Mouse (Mus musculus) frontal cortex, adult 2 months (tissue): ENCODE data around the gene Zmat3. TPM values are rescaled to one million over a fixed set of nuclear protein-coding genes. Genes with fewer than 3 reads are reported as not detected.

Source experiments
- DNase-seq, 2 experiments: peaks; one replicate each; pipeline ENCODE4 v3.0.0; 2022; ENCODE audit warnings: low spot score in 1 of 2; ENCODE audit errors: extremely low spot score in 1 of 2
- polyA plus RNA-seq: library from polyadenylated mRNA; depleted of rRNA; stranded (reverse); fragments of >200 nt; gene quantifications from 2 replicates; pipeline ENCODE4 v1.2.3, GENCODE M21; 2012

Zmat3 gene
- polyA plus RNA-seq, 1 experiment: 37.7 TPM

DNA sequence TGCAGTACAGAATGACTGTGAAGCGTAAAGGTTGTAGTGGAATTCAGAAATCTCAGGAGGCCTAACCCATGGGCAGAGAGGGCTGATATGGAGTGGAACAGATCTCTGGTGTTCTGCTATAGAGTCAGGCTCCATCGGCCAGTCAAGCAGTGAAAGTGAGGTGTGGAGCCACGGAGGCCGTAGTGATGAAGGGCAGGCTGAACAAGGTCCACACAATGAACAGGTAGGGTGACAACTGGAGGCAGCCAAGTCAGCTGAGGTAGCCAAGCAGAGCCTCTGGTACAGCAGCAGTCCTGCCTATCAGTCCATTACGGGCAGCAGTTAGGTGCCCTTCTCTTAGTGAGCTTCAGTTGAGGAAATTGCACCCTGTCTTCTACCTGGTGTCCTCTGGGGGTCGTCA lies 7.4 kb upstream of the Zmat3 start:
- DNase-seq: no peak

DNA sequence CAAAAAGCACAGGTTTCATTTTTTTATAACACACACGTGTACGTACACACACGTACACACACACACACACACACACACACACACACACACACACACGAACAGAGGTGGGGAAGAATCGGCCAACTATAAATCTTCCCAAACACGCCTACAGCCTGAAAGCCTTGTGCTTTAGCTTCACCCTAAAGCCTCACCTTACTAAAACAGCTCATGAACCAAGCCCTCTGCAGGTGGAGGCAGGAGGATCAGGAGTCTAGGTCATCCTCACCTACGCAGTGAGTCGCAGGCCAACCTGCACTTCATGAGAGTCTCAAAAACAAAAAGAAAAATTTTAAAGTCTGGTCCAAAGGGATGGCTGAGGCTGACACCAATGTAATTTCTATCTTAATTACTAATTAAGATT lies 6.7 kb upstream of the Zmat3 start:
- DNase-seq: no peak

DNA sequence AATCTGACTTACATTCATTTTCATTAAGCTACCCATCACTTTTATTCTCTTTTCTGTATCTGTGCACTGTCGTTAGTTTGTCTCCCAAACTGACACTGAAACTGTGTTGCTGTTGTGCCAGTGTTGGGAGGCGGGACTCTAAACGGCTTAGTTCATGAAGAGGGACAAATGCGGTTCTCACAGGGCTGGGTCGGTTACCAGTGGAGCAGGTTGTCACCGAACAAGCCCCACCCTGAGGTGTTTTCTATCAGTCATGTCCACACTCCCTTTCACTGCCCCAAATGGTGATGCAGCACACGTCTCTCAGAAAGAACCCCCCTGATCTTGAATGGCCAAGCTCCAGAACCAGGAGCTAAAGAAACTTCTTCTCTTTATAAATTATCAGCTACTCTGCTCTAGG lies 6.1 kb upstream of the Zmat3 start:
- no peak for DNase-seq

DNA sequence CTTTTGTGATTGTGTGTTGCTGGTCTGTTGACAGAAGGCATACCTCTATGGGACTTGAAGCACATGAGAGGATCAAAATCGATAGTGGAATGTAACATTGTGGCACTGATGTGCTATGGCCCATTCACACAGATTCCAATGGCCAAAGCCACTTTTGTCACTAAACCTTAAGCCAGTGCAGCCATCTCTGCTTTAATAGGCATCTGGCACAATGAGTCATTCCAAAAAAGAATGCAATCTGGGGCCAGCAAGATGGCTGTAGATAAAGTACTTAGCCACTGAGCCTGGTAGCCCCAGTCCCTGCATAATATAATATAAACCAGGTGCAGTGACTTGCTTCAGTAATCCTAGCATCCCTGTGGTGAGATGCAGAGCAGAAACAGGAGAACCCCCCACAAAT lies 1.7 kb upstream of the Zmat3 start:
- DNase-seq: no peak

DNA sequence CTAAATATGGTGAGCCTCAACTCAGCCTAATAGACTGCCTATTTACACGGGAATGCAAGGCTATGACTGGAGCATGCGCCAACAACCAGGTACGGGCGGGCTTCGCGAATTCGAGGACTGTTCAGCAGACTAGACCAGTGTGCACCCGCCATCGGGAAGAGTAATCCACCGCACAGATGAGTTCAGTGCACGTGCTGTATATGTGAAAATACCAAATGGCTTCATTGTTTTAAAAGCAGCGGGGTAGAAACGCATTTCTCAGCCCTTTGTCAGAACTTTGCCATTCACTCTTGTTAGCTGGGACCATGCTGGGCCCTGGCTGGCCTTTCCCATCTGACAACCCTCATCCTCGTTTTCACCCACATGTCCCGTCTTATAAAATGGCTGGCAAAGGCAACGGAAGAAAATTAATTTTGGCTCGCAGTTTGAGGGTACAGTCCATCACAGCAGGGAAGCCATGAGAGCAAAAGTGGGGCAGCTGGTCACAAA lies 476 bp upstream of the Zmat3 start:
- DNase-seq: no peak

DNA sequence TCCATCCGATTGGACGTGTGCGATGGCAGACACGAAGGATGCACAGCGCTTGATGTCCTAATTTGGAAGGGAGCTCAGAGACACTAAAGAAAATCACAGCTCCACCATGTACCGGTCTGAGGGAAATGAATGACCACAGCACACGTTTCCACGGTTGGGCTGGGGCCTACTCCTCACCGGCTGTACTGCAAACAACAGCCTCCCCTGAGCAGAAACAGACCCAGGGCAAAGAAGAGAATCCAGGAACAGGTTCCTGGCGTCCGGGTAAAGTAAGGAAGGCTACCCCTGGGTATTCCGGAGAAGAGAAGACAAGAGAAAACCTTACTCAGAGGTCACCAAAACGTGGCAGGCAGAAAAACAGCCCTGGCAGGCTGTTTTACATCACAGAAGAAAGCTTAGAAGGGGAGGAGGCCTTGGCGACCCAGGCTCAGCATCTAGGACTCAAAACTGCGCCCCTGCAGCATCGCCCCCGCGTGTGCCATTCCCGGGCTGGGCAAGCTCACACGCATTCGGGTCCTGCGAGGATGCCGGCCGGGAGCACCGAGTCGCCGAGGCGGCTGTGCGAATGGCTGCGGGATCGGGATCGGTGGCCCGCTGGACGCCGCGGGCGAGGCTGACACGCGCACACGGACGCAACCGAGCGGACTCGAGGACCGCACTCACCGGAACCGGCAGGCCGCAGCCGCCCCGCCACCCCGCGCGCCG lies 821 bp downstream of the Zmat3 start:
- peak in 1 of 2 experiments; percentile 40 for DNase-seq

DNA sequence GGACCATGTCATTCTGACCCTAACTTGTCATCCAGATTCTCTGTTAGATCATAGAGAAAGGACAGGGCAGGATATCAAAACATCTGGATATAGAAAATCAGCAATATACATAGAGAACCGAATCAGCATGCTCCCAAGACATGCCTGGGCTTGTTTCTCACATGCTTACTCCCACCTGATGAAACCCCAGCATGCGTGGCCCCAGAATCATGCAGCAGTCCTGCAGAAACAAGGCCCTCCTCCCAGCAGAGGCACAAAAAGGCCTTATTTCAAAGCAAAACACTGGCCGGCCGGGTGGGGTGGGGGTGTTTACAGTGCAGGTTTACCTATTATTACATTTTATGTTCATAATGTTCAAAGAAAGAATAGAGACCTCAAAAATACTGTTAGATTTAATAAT lies 1.6 kb downstream of the Zmat3 start:
- DNase-seq: peak in 1 of 2 experiments; percentile 13

DNA sequence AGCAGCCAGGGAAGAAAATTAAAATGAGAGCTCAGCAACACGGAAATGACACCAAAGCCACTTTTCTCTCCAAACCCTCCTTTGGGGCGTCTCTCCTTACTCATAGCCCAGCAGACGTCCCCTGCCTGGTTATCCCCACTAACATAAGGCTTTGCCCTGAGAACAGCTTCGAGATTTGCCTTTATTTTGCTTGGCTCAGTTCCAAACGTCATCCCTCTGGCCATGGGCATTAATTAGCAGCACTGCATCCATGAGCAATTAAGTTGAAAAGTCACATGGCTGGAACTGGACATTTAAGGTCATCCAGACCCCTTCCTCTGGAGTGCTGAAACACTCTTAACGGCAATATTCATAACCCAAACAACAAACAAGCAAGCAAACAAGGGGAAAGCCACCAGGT lies 4.6 kb downstream of the Zmat3 start:
- no peak for DNase-seq

DNA sequence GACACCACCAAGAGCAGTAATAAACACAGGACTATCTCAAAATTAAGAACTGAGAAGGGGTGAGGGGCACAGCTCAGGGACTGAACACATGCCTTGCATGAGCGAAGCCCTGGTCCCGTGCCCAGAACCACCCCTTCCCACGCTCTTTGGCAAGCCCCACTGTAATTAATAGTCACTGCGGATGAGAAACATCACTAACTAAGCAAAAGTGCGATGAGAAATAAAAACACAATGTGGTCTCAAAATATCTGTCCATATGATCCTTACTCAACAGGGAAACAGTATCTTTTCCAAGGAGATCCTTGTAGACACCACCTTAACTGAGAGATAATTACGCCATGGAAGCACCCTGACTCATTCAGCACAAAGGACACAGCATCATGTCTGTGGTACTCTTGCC lies 17.9 kb downstream of the Zmat3 start:
- peak in 1 of 2 experiments; percentile 72 for DNase-seq

DNA sequence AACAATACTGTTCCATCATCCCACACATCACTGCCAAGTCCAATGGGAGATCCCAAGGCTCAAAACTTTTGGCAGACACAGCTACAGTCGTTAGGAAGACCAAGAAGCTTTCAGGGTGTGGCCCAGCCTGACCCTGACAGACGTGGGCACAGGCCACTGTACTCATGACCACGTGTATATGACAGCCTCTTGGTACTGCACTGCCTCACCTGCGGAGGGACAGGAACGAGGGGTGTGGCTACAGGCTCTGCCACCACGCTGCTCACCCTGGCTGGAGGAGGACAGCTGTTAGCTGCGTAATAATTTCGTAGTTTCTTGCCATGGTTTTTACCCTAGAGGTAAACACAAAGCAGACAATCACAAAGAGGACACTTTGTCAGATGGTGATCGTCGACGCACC lies 20.6 kb downstream of the Zmat3 start:
- DNase-seq: no peak

DNA sequence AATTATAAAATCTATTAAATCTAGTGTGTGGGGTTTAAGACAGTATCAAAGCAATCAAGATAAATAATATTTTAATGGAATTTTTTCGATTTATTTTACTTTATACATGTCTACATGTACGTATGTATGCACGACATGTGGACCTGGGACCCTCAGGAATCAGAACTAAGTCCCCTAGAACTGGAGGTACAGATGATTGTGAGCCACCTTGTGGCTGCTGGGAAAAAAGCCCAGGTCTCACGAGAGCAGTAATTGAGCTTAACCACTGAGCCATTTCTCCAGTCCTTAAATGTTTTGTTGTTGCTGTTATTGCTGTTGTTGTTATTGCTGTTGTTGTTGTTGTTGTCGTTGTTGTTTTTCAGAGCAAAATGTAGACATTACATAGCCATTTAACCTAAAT lies 21.0 kb downstream of the Zmat3 start:
- DNase-seq: no peak

DNA sequence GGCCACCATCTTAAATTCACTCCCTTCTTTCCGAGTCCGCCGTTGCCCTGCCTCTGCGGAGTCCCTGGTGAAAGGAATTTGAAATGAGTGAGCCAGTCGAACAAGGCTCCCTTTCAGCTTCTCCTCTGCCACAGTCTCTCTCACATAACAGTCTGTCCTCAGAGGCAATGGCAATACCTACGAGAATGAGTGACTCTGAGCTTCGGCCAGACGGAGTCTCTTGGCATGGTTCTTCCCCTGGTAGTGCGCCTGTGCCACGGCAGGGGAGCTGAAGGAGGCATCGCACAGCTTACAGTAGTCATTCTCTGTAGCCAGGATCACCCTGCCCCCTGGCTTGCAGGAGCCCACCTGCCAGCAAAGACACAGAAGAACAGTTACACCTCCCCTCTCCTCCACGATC lies 22.4 kb downstream of the Zmat3 start:
- DNase-seq: no peak

DNA sequence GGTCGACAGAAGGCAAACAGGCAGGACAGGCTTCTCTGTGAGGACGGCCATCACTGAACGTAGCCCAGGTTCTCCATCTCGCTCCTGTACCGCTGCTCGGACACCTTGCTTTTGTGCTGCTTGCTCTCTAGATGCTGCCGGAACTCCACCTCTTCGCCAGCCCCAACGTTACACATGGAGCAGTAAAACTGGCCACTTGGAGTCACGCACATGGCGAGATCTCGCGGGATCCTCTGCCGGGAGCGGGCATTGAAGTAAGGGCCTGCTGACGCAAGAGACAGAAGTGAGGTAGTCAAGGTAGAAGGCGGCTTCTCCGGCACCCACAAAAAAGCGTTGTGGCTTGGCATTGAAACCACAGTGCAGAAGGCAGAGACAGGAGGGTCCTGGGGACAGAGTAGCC lies 24.4 kb downstream of the Zmat3 start:
- no peak for DNase-seq

DNA sequence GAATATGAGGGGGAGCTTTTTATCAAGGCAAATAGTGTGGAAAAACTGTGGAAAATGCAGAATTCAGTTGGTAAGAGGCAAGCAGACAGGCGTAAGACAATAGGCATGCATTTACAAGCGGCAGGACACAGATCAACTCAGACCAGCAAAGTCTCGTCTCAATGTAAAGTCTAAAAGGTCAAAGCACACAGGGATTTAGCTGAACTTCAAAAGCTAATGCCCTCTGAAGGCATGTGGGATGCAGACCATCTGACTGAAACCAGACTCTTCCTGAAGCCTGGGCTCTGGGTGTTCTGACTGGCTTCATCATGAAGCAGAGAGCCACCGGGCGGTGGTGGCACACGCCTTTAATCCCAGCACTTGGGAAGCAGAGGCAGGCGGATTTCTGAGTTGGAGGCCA lies 27.6 kb downstream of the Zmat3 start:
- no peak for DNase-seq

DNA sequence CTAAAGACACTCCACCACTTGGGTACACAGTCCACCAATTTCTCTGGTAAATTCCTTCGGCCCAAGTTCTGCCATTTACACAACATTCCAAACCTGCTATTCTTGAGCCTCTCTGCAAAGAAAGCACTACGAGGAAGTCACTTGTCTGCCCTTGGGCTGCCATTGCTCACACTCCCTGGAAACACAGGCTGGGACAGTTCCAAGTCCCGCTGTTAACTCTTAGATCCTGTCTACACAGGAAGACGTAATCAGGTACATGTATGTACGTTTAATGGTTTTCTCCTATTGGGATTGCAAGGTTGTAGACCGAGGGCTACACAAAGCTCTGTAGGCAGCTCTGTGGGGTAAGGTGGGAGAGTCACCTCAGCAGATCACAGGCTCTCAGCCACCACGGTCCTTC lies 28.0 kb downstream of the Zmat3 start:
- DNase-seq: no peak

DNA sequence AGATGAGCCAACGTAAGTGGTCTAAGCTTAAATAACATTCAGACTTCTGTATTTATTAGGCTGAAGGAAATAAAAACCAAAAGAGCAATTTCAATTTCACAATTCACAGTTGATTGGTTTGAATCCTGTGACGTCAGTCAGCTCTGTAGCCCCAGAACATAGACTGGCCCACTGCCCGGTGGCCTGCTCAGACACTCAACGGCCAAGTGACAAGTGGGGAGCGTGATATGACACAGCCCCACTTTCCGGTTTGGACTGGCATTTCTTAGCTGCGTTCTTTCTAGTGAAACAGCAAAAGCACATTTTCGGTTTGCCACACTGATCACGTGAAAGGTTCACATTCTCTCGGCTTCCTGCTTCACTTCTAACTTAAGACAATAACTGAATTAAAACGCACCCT lies 30.9 kb downstream of the Zmat3 start:
- peak in 1 of 2 experiments; percentile 26 for DNase-seq

DNA sequence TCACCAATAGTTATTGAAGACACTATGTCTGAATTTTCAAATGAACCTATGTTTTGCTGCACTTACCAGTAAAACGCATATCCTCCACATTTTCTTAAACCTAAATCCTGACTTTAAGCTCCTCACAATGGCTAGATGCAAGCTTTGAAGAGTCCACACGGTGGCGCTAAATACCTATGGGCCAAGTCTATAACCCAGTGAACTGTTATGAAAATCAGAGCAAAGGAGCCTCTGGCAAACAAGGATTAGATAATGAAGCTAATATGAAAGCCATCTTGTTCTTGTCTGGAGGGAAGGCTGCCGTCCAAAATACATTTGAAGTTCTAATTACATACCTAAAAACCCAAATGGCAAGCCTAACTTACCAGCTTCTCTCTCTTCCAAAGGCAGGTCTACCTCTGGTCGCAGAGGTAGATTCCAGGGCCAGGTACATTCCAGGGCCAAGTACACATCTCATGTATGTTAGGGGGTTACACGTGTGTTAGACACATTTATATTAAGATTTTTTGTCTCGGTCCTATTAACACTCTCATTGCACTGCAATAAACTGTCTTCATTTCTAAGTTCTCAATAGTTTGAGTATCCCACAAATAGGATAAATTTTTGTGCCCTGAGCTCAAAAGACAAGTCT lies 32.2 kb downstream of the Zmat3 start:
- peak; percentile 64 to 92 for DNase-seq

DNA sequence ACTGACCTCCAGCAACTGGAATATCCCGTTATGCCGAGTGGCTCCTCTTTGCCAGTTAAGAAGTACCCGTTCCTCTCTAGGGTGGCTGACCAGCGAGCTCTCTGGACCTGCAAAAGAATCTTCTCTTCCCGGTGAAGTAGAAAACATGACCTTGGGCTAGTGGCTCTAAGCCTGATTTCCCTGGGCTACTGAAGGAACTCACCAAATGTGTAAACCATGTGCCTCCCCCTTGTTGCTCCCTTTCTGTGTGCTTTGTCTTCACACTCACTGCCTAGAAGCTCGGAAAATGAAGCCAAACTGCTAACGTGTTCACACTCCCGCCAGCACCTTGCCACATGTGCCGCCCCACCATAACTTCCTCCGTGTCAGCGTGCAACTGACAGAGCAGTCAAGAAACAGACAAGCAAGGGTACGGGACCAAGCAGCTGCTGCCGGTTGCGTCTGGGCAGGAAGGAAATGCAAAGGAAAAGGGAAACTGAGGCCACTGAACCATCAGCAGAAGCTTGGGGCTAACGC lies 47.9 kb downstream of the Zmat3 start:
- no peak for DNase-seq

DNA sequence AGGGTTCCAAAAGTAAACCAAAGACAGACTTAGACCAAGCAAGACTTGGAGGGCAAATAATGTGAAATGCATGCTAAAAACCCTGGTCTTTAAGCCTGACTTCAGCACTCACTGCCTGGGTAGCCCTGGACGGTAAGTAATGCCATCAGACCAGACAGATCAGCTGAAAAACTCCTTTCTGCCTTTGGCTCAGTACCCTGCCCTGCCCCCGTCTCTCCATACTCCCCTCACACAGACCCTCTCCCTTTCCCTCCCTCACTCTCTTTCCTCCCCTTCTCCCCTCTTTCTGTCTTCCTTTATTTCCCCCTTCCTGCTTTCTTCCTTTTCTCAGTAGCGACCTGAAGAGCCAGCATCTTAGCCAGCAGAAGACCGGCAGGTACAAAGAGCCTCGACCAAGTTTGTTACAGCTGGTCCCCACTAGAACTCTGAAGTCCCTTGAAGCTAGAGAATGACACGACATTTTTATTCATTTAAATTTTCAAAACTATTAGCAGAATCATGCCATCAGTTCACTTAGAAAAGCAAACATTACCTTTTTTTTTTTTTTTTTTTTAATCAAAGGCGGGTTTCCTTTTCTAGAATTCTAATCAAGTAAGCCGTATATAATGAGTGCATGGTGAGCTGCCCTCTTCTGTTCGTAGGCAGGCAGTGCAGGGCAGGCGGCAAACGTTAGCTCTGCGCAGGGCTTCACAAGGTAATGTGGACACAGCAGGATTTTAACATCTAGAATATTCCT lies 48.5 kb downstream of the Zmat3 start:
- peak; percentile 28 to 72 for DNase-seq

DNA sequence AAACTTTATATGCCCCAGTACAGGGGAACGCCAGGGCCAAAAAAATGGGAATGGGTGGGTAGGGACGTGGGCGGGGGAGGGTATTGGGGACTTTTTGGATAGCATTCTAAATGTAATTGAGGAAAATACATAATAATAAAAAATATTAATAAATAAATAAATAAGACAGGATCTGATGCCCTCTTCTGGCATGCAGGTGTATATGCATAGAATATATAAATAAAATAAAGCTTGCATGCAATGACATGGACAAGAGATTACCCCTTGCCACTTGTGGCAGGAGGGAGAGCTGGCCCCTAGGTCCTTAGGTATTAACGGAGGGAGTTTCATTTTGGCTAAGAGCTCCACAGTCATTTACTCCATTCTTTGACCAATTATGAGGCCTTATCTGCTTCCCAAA lies 51.1 kb downstream of the Zmat3 start:
- no peak for DNase-seq

DNA sequence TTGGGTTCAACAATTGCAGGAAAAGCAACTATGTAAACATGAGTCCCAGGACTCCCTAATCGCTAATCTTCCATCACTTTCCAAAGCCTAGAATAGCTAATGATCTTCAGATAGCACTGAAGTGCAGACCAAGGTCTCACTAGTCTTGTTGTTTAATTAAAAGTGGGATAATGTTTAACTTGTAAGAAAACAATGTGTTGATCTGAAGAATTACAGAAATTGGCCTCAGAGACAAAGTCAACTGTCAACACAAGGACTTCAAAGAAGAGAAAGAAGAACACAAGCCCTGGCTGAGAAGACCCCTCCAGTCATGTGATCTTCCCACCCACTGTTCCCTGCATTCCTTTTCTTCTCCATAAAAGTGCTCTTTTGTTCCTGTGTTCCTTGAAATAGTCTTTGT lies 61.6 kb downstream of the Zmat3 start:
- no peak for DNase-seq

DNA sequence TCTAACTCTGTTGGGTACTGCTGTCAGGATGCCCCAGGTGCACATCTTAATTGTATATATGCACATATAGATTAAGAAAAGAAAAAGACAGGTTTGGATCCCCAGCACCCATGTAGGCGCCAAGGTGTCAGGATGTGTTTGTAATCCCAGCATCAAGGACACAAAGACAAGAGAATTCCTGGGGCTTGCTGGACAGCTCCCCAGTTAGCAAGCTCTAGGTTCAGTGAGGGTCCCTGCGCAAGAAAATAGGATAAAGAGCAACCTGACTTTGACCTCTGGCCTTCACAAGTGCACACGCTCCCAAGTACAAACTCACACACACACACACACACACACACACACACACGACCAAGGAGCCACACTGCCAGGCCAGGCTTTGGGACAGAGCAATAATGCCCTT lies 73.8 kb downstream of the Zmat3 start:
- DNase-seq: no peak
